Mouse (Mus musculus): ENCODE measurements around the gene Mrps33.

The Mrps33 gene

GRCm38 (mm10) chr6:39810612-39811116 lies at the start of gene Mrps33:
Mrps33 (minus strand) TSS chr6:39810988.
- peak; percentile 98 for DNase-seq (ENCODE audit: low spot score in 2 of 2)

GRCm38 (mm10) chr6:39849667-39850066 lies 38.9 kb upstream of the Mrps33 start:
- DNase-seq (ENCODE audit: low spot score in 2 of 2) = no peak

- DNase-seq (ENCODE audit: low spot score in 2 of 2) = no peak
Measured at GRCm38 (mm10) chr6:39848766-39849165, 38.0 kb upstream of the Mrps33 start.

GRCm38 (mm10) chr6:39847538-39847937 lies 36.8 kb upstream of the Mrps33 start:
- no peak for DNase-seq (ENCODE audit: low spot score in 2 of 2)

- DNase-seq (ENCODE audit: low spot score in 2 of 2) = peak in 1 of 2 experiments; percentile 20
Measured at GRCm38 (mm10) chr6:39843698-39844342, 33.0 kb upstream of the Mrps33 start.

- no peak for DNase-seq (ENCODE audit: low spot score in 2 of 2)
Measured at GRCm38 (mm10) chr6:39828736-39829135, 17.9 kb upstream of the Mrps33 start.

- DNase-seq (ENCODE audit: low spot score in 2 of 2) = no peak
Measured at GRCm38 (mm10) chr6:39821241-39821640, 10.5 kb upstream of the Mrps33 start.

GRCm38 (mm10) chr6:39818922-39819321 lies 8.1 kb upstream of the Mrps33 start:
- DNase-seq (ENCODE audit: low spot score in 2 of 2) = no peak

- DNase-seq (ENCODE audit: low spot score in 2 of 2) = no peak
Measured at GRCm38 (mm10) chr6:39808511-39808910, 2.3 kb downstream of the Mrps33 start.

GRCm38 (mm10) chr6:39807050-39807560 lies 3.7 kb downstream of the Mrps33 start:
- DNase-seq (ENCODE audit: low spot score in 2 of 2) = no peak

- peak in 1 of 2 experiments; percentile 35 for DNase-seq (ENCODE audit: low spot score in 2 of 2)
Measured at GRCm38 (mm10) chr6:39806336-39806735, 4.5 kb downstream of the Mrps33 start.

- DNase-seq (ENCODE audit: low spot score in 2 of 2) = no peak
Measured at GRCm38 (mm10) chr6:39805916-39806315, 4.9 kb downstream of the Mrps33 start.

- no peak for DNase-seq (ENCODE audit: low spot score in 2 of 2)
Measured at GRCm38 (mm10) chr6:39800977-39801376, 9.8 kb downstream of the Mrps33 start.

- no peak for DNase-seq (ENCODE audit: low spot score in 2 of 2)
Measured at GRCm38 (mm10) chr6:39797076-39797475, 13.7 kb downstream of the Mrps33 start.

GRCm38 (mm10) chr6:39796150-39796549 lies 14.6 kb downstream of the Mrps33 start:
- DNase-seq (ENCODE audit: low spot score in 2 of 2) = no peak

- no peak for DNase-seq (ENCODE audit: low spot score in 2 of 2)
Measured at GRCm38 (mm10) chr6:39791806-39792205, 19.0 kb downstream of the Mrps33 start.

- DNase-seq (ENCODE audit: low spot score in 2 of 2) = no peak
Measured at GRCm38 (mm10) chr6:39788408-39788807, 22.4 kb downstream of the Mrps33 start.

GRCm38 (mm10) chr6:39787783-39788182 lies 23.0 kb downstream of the Mrps33 start:
- DNase-seq (ENCODE audit: low spot score in 2 of 2) = no peak

GRCm38 (mm10) chr6:39785944-39786343 lies 24.8 kb downstream of the Mrps33 start:
- DNase-seq (ENCODE audit: low spot score in 2 of 2) = no peak

- no peak for DNase-seq (ENCODE audit: low spot score in 2 of 2)
Measured at GRCm38 (mm10) chr6:39783521-39783920, 27.3 kb downstream of the Mrps33 start.

- no peak for DNase-seq (ENCODE audit: low spot score in 2 of 2)
Measured at GRCm38 (mm10) chr6:39782618-39783017, 28.2 kb downstream of the Mrps33 start.

- no peak for DNase-seq (ENCODE audit: low spot score in 2 of 2)
Measured at GRCm38 (mm10) chr6:39781766-39782530, 28.8 kb downstream of the Mrps33 start.
